Mouse (Mus musculus): ENCODE data around the gene Gm11639. TPM values are rescaled to one million over a fixed set of nuclear protein-coding genes. Genes with fewer than 3 reads are reported as not detected.
A peak's percentile ranks its signal among the peaks of the same experiment; 100 is the strongest.
"Not testable (repeated sequence)": the region's sequence is repeated elsewhere in the genome, so short reads cannot be mapped to it uniquely, and the experiment has no call there.

Gm11639 gene
- polyA plus RNA-seq, 1 experiment from 2014 or later: not detected

DNA sequence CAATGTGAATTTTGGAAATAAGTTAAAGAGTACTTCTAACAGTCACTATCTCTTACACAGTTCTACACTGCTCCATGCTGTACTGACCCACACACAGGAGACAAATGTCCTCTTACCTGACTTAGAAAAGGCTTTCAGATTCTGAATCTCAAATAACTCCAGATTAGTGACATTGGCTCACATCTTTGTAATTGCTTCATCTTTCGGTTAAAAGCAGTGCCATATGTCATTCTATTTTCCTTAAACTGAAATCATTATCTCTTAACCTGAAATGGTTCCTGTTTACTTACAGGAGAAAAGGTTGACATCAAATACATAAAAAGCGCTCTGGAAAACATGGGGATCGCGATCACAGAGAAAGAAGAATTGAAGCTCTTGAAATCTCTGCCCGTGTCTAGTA lies 377.8 kb downstream of the Gm11639 start, which contains the start of gene Efcab3:
Efcab3 (plus strand) TSS at position 301 of the 400 bp plus-strand sequence.
- H3K27ac ChIP-seq (ENCODE audit: low read length): no peak within 1 kb of the TSS
- no peak within 1 kb of the TSS for H3K4me3 ChIP-seq (ENCODE audit: low read depth, low read length)
- WGBS: 91% methylated on average over 5 of the region's 5 CpGs
- H3K27me3 ChIP-seq (ENCODE audit: control insufficient read depth, insufficient read depth, low read depth, low read length): no peaks in the 10 kb centered on the region
- H3K4me2 ChIP-seq (ENCODE audit: low read length): no peak within 1 kb of the TSS
- no peaks in the 10 kb centered on the region for H3K4me1 ChIP-seq (ENCODE audit: control insufficient read depth, insufficient read depth, low read length)
- no peaks in the 10 kb centered on the region for H3K36me3 ChIP-seq (ENCODE audit: control insufficient read depth, insufficient read depth, low read length)
- no peaks in the 10 kb centered on the region; the same call in 1 of the 2 replicates for H3K9me3 ChIP-seq (replicated peaks; ENCODE audit: control insufficient read depth, low read length, poor library complexity, severe bottlenecking)
- no peak within 1 kb of the TSS for H3K9ac ChIP-seq (ENCODE audit: low read depth, low read length)
- no peak for ATAC-seq

DNA sequence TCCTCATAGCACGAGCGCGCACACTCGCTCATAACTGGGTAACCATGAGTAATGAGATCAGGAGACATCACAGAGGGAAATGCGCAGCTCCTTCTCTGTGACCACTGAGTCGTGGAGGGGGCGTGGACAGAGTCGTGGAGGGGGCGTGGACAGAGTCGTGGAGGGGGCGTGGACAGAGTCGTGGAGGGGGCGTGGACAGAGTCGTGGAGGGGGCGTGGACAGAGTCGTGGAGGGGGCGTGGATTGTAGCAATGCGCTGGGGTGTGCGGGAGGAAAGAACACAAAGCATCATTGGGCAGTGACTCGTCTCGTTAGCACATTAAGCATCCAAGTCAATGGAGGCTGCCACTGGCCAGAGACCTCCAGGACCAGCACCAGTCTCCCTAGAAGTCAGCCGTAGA lies 426.9 kb downstream of the Gm11639 start:
- not testable (repeated sequence) for H3K9ac ChIP-seq (ENCODE audit: low read depth, low read length); H3K27me3 ChIP-seq (ENCODE audit: control insufficient read depth, insufficient read depth, low read depth, low read length); H3K4me1 ChIP-seq (ENCODE audit: control insufficient read depth, insufficient read depth, low read length); H3K9me3 ChIP-seq (replicated peaks; ENCODE audit: control insufficient read depth, low read length, poor library complexity, severe bottlenecking); H3K4me3 ChIP-seq (ENCODE audit: low read depth, low read length); H3K36me3 ChIP-seq (ENCODE audit: control insufficient read depth, insufficient read depth, low read length); ATAC-seq; H3K4me2 ChIP-seq (ENCODE audit: low read length); H3K27ac ChIP-seq (ENCODE audit: low read length)
- 78% methylated on average over 21 of the region's 22 CpGs for WGBS

DNA sequence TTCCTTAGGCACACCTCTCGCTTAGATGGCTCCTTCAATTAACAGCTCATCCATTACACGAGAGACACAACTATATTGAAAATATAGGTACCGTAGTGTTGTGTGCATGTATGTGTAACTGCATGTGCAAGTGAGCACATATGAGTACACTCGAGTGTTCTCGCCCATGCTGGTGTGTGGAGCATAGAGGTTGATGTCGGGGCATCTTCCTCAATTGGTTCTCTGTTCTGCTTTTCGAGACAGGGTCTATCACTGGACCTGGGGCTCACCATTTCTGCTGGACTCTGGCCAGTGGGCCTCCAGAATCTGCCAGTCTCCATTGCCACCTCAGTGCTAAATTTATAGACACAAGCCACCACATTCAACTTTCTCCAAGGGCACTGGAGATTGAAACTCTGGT lies 432.3 kb downstream of the Gm11639 start:
- Histone ChIP-seq H3K9me3 (replicated peaks; ENCODE audit: control insufficient read depth, low read length, poor library complexity, severe bottlenecking) (no peaks in the 10 kb centered on the region), H3K27ac (ENCODE audit: low read length) (no peak overlapping the region), H3K4me1 (ENCODE audit: control insufficient read depth, insufficient read depth, low read length) (no peaks in the 10 kb centered on the region), H3K27me3 (ENCODE audit: control insufficient read depth, insufficient read depth, low read depth, low read length) (no peaks in the 10 kb centered on the region), H3K4me2 (ENCODE audit: low read length) (no peak overlapping the region), H3K4me3 (ENCODE audit: low read depth, low read length) (no peak overlapping the region), H3K9ac (ENCODE audit: low read depth, low read length) (no peak overlapping the region), H3K36me3 (ENCODE audit: control insufficient read depth, insufficient read depth, low read length) (no peaks in the 10 kb centered on the region)
- ATAC-seq: no peak
- WGBS: 88% methylated on average over 7 of the region's 7 CpGs

DNA sequence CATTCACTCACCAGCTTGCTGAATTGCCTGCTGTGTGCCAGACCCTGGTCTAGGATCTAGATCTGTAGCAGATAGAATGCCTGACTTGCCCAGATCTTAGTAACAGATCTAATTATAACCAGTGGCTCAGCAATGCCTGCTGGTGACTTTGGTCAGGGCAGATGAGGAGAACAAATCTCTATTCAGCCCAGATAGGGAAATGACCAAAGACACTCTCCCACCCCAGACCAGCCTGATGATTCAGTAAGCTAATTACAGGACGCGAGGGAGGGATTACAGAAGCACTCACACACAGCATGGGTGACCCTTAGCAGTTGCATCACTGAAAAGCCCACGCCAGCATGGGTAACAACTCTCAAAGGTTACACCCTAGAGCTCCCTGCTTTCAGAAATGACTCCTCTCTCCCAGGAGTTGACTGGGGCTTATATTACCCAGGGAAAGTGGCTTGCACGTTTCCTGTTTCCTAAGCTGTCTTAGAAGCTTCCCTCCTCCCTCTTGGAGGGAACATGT lies 435.1 kb downstream of the Gm11639 start:
- no peak overlapping the region for H3K4me3 ChIP-seq (ENCODE audit: low read depth, low read length)
- no peak for ATAC-seq
- H3K36me3 ChIP-seq (ENCODE audit: control insufficient read depth, insufficient read depth, low read length): no peaks in the 10 kb centered on the region
- H3K4me2 ChIP-seq (ENCODE audit: low read length): no peak overlapping the region
- H3K27me3 ChIP-seq (ENCODE audit: control insufficient read depth, insufficient read depth, low read depth, low read length): no peaks in the 10 kb centered on the region
- no peak overlapping the region for H3K27ac ChIP-seq (ENCODE audit: low read length)
- H3K4me1 ChIP-seq (ENCODE audit: control insufficient read depth, insufficient read depth, low read length): no peaks in the 10 kb centered on the region
- H3K9me3 ChIP-seq (replicated peaks; ENCODE audit: control insufficient read depth, low read length, poor library complexity, severe bottlenecking): no peaks in the 10 kb centered on the region
- H3K9ac ChIP-seq (ENCODE audit: low read depth, low read length): no peak overlapping the region
- 39% methylated on average over 4 of the region's 4 CpGs for WGBS

DNA sequence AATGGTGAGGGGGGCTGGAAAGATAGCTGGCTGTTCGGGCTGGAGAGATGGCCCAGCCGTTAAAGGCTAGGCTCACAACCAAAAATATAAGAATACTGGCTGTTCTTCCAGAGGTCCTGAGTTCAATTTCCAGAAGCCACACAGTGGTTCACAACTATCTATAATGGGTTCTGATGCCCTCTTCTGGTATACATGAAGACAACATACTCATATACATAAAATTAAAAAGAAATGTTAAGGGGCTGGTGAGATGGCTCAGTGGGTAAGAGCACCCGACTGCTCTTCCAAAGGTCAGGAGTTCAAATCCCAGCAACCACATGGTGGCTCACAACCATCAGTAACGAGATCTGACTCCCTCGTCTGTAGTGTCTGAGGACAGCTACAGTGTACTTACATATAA lies 436.3 kb downstream of the Gm11639 start:
- ATAC-seq: not testable (repeated sequence)

DNA sequence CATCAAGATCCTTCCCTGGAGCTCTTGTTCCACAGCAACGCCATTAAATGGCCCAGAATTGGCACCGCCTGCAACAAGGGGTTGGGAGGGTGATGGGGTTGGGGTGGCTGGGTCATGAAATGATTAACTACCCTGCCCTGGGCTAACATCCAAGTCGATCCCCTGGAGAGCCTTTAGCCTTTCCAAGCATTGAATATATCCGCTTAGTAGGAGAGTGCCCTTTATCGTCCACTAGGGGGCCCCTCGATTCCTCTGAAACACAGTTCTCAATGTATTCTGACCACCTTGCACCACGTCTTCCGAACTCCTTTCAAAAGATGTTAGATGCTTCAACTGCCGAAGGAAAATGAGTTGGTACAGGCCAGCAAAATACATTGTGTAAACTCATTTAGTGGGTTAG lies 438.5 kb downstream of the Gm11639 start:
- WGBS: 3% methylated on average over 9 of the region's 9 CpGs
- ATAC-seq: no peak
- no peak overlapping the region for H3K4me2 ChIP-seq (ENCODE audit: low read length)

More for the DNA sequence above, 436.3 kb downstream of the Gm11639 start:
- H3K4me1 ChIP-seq (ENCODE audit: control insufficient read depth, insufficient read depth, low read length); H3K27ac ChIP-seq (ENCODE audit: low read length); H3K9me3 ChIP-seq (replicated peaks; ENCODE audit: control insufficient read depth, low read length, poor library complexity, severe bottlenecking); H3K4me3 ChIP-seq (ENCODE audit: low read depth, low read length); H3K4me2 ChIP-seq (ENCODE audit: low read length); H3K9ac ChIP-seq (ENCODE audit: low read depth, low read length); H3K36me3 ChIP-seq (ENCODE audit: control insufficient read depth, insufficient read depth, low read length); H3K27me3 ChIP-seq (ENCODE audit: control insufficient read depth, insufficient read depth, low read depth, low read length): not testable (repeated sequence)
- WGBS: 78% methylated on average over 5 of the region's 5 CpGs

DNA sequence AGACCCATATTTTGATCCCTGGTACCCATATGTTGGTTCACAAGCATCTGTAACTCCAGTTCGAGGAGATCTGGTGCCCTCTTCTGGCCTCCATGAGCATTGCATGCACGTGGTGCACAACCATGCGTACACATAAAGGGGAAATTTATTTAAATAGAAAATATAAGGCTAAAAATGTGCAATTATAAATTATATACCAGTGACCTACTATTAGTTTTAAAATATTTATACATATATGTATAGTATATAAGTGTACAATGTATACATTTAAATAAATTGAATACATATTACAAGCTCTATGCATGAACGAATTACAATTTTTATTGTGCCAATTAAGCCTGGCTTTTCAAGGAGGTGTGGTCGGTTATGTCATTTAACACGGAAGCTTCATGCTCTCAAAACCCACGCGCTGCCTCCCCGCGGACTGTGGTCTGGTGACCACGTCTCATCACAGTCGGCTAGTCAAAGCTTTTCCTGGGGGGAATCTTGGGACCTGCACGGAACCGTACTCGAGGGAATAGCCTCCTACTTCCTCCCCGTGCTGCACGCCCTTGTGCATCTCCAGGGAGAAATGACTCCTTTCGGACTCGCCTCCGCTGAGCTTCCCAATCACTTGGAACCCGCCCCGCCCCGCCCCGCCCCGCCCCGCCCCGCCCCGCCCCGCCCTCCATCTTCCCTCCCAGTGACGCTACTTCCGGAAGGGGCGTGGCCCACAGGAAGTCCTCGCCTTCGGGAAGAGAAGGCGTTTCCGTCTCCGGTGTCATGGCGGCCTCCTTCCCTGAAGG lies 440.4 kb downstream of the Gm11639 start, which contains the start of gene Mettl2:
Mettl2 (plus strand) TSS at position 691 of the 785 bp plus-strand sequence.
- peaks cover 13% of the 10 kb centered on the region for H3K4me1 ChIP-seq (ENCODE audit: control insufficient read depth, insufficient read depth, low read length)
- H3K36me3 ChIP-seq (ENCODE audit: control insufficient read depth, insufficient read depth, low read length): 0 out of 2 replicates have a peak, but pooled peaks cover 3% of the 10 kb centered on the region
- 2% methylated on average over 29 of the region's 38 CpGs for WGBS
- peak within 1 kb of the TSS; percentile 69 for H3K4me3 ChIP-seq (ENCODE audit: low read depth, low read length)
- no peaks in the 10 kb centered on the region for H3K9me3 ChIP-seq (replicated peaks; ENCODE audit: control insufficient read depth, low read length, poor library complexity, severe bottlenecking)
- H3K9ac ChIP-seq (ENCODE audit: low read depth, low read length): peak within 1 kb of the TSS; percentile 66
- peak; percentile 90 for ATAC-seq
- H3K4me2 ChIP-seq (ENCODE audit: low read length): peak within 1 kb of the TSS; percentile 89
- peak within 1 kb of the TSS; percentile 82 for H3K27ac ChIP-seq (ENCODE audit: low read length)
- no peaks in the 10 kb centered on the region for H3K27me3 ChIP-seq (ENCODE audit: control insufficient read depth, insufficient read depth, low read depth, low read length)

More for the DNA sequence above, 438.5 kb downstream of the Gm11639 start:
- H3K27me3 ChIP-seq (ENCODE audit: control insufficient read depth, insufficient read depth, low read depth, low read length): no peaks in the 10 kb centered on the region
- H3K9me3 ChIP-seq (replicated peaks; ENCODE audit: control insufficient read depth, low read length, poor library complexity, severe bottlenecking): no peaks in the 10 kb centered on the region
- no peak overlapping the region for H3K27ac ChIP-seq (ENCODE audit: low read length)
- H3K4me3 ChIP-seq (ENCODE audit: low read depth, low read length): no peak overlapping the region
- H3K4me1 ChIP-seq (ENCODE audit: control insufficient read depth, insufficient read depth, low read length): peaks cover 13% of the 10 kb centered on the region
- H3K36me3 ChIP-seq (ENCODE audit: control insufficient read depth, insufficient read depth, low read length): no peaks in the 10 kb centered on the region
- H3K9ac ChIP-seq (ENCODE audit: low read depth, low read length): no peak overlapping the region

DNA sequence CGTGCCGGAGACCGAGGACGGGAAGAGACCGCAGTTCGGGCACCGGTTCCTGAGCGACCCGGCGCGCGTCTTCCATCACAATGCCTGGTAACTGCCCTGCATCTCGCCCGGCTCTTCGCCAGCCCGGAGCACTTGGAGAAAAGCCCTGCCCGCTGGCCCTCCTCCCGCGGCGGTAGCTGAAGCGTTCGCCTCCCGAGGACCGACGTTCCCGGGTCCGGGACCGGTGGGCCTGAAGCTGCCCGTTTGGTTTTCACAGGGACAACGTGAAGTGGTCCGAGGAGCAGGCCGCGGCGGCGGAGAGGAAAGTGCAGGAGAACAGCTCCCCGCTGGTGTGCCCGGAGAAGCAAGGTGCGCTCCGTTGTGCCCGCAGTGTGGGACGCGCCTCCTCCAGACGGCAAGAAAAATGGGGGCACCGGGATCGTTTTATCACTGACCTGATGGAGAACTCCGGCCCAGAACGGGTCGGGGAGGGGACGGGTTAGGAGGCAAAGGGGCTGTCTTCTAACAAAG lies 441.1 kb downstream of the Gm11639 start:
- Histone ChIP-seq H3K9ac (ENCODE audit: low read depth, low read length) (peak overlapping the region; percentile 66), H3K4me1 (ENCODE audit: control insufficient read depth, insufficient read depth, low read length) (peaks cover 13% of the 10 kb centered on the region), H3K36me3 (ENCODE audit: control insufficient read depth, insufficient read depth, low read length) (0 out of 2 replicates have a peak, but pooled peaks cover 3% of the 10 kb centered on the region), H3K4me3 (ENCODE audit: low read depth, low read length) (peak overlapping the region; percentile 69), H3K9me3 (replicated peaks; ENCODE audit: control insufficient read depth, low read length, poor library complexity, severe bottlenecking) (no peaks in the 10 kb centered on the region), H3K27ac (ENCODE audit: low read length) (no peak overlapping the region), H3K4me2 (ENCODE audit: low read length) (peak overlapping the region; percentile 89), H3K27me3 (ENCODE audit: control insufficient read depth, insufficient read depth, low read depth, low read length) (no peaks in the 10 kb centered on the region)
- no peak; the same call in 1 of the 2 replicates for ATAC-seq
- under 1% methylated on average over 48 of the region's 49 CpGs for WGBS

DNA sequence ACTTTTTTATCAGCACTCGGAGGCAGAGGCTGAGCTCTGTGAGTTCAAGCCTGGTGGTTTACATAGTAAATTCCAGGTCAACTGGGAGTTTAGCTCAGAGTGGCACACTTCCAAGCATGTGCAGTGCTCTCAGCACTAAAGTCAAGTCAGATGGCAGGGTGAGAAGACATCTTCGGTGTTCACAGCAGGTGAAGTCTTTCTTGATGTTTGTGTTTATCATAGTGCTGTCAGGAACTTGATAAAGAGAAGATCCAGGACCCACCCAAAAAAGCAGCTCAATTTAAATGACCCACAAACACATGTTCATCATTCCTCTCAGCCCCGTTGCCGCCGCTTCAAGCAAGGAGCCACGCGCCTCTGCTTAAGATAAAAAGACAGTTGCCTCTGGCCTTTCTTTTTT lies 450.2 kb downstream of the Gm11639 start:
- Histone ChIP-seq H3K4me2 (ENCODE audit: low read length) (no peak overlapping the region), H3K36me3 (ENCODE audit: control insufficient read depth, insufficient read depth, low read length) (peaks cover 55% of the 10 kb centered on the region), H3K4me1 (ENCODE audit: control insufficient read depth, insufficient read depth, low read length) (no peaks in the 10 kb centered on the region), H3K9me3 (replicated peaks; ENCODE audit: control insufficient read depth, low read length, poor library complexity, severe bottlenecking) (no peaks in the 10 kb centered on the region), H3K27me3 (ENCODE audit: control insufficient read depth, insufficient read depth, low read depth, low read length) (no peaks in the 10 kb centered on the region), H3K4me3 (ENCODE audit: low read depth, low read length) (no peak overlapping the region), H3K27ac (ENCODE audit: low read length) (no peak overlapping the region), H3K9ac (ENCODE audit: low read depth, low read length) (no peak overlapping the region)
- ATAC-seq: no peak
- WGBS: 97% methylated on average over 7 of the region's 7 CpGs
